Mouse (Mus musculus): Measurements from ENCODE around the gene Inhbb.

The Inhbb gene

DNA sequence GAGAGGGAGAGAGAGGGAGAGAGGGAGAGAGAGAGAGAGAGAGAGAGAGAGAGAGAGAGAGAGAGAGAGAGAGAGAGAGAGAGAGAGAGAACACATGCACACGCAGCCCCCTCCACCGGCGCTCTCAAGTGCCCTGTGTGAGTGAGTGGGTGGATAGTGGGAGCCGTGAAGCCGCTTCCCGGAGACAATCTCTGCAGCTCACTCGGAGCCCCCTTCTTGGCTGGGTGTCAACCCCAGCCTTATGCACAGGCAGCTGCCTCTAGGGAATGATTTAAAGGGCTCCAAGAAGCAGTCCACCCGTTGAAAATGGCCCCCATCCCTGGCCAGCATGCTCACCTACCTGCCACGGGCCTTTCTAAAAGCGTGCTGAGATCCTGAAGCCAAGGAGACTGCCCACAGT, 38.1 kb downstream of the Inhbb start:
- DNase-seq (ENCODE audit: extremely low spot score) = no peak

DNA sequence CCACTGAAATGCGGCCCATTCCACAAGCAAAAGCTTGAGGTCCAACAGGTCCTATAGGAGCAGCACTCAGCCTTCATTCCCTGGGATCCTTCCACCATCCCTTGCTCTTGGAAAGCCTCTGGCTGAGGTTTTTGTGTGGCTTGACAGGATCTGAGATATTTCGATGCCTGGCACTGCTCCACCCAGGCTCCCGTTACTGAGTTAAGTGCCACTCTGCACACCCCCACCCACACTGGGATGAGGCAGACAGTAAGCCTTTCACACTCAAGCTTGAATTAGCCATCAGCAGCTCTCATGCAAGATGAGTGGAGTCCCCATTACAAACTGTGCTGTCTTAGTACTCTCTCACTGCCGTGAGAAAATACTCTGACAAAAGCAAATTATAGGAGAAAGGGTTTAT, 41.4 kb downstream of the Inhbb start:
- DNase-seq (ENCODE audit: extremely low spot score) = no peak

- no peak for DNase-seq (ENCODE audit: extremely low spot score)
Observed at GRCm38 (mm10) chr1:119375376-119375775, 46.7 kb downstream of the Inhbb start.

- no peak for DNase-seq (ENCODE audit: extremely low spot score)
Observed at GRCm38 (mm10) chr1:119367546-119367945, 54.5 kb downstream of the Inhbb start.

DNA sequence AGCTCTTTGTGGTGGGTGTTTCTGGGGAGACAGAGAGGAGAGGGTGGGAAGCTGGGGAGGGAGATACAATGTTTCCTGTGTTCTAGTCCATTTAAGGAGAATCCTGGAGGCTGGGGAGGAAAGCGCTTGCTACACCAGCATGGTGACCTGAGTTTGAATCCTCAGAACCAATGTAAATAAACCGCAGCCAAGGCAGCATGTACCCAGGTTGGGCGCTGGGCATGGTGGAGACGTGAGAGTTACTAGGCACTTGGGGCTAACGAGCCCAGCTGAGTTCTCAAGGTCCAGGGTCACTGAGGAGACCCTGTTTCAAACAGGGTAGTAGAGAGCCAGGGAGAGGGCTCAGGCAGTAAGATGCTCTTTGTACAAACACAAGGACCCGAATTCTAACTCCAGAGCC, 55.7 kb downstream of the Inhbb start:
- DNase-seq (ENCODE audit: extremely low spot score) = no peak
